Mouse (Mus musculus): ENCODE measurements around the gene Ythdc1. TPM values are rescaled to one million over a fixed set of nuclear protein-coding genes. Genes with fewer than 3 reads are reported as not detected.

The Ythdc1 gene
- polyA plus RNA-seq (2015; fragmentation: Nextera tagmentation; extraction: Ambion mirVana), result 12.4 and 13.0 TPM in 2 replicates

GRCm38 (mm10) chr5:86803962-86804940 is at the start of gene Ythdc1:
TSS of gene Ythdc1 (plus strand) at chr5:86804221.
- H3K4me2 ChIP-seq, result peak within 1 kb of the TSS; percentile 70
- peaks cover 22% of the 10 kb centered on the region for H3K4me1 ChIP-seq (replicated peaks)
- peak within 1 kb of the TSS; percentile 96 for H3K9ac ChIP-seq
- peaks cover 4% of the 10 kb centered on the region; the same call in 1 of the 2 replicates for H3K36me3 ChIP-seq (replicated peaks)
- H3K27ac ChIP-seq (replicated peaks), result peak within 1 kb of the TSS; percentile 100
- WGBS (ENCODE audit: insufficient replicate concordance), result under 1% methylated on average over 107 of the region's 111 CpGs
- no peaks in the 10 kb centered on the region for H3K9me3 ChIP-seq (replicated peaks)
- peak within 1 kb of the TSS; percentile 97 for H3K4me3 ChIP-seq (replicated peaks)
- peak; percentile 99 for ATAC-seq (ENCODE audit: insufficient read depth)
- no peaks in the 10 kb centered on the region for H3K27me3 ChIP-seq

GRCm38 (mm10) chr5:86769015-86769658 is 34.9 kb upstream of the Ythdc1 start:
- Histone ChIP-seq H3K36me3 (replicated peaks) (no peaks in the 10 kb centered on the region), H3K9me3 (replicated peaks) (no peaks in the 10 kb centered on the region), H3K27me3 (no peaks in the 10 kb centered on the region), H3K27ac (replicated peaks) (no peak overlapping the region), H3K9ac (no peak overlapping the region), H3K4me2 (no peak overlapping the region), H3K4me3 (replicated peaks) (no peak overlapping the region), H3K4me1 (replicated peaks) (no peaks in the 10 kb centered on the region)
- no peak for ATAC-seq (ENCODE audit: insufficient read depth)
- WGBS (ENCODE audit: insufficient replicate concordance), result 48% methylated on average over 3 of the region's 3 CpGs

GRCm38 (mm10) chr5:86771010-86771409 is 33.0 kb upstream of the Ythdc1 start:
- Histone ChIP-seq H3K4me1 (replicated peaks) (no peaks in the 10 kb centered on the region), H3K9me3 (replicated peaks) (no peaks in the 10 kb centered on the region), H3K36me3 (replicated peaks) (no peaks in the 10 kb centered on the region), H3K27ac (replicated peaks) (no peak overlapping the region), H3K4me2 (no peak overlapping the region), H3K27me3 (no peaks in the 10 kb centered on the region), H3K9ac (no peak overlapping the region), H3K4me3 (replicated peaks) (no peak overlapping the region)
- ATAC-seq (ENCODE audit: insufficient read depth), result no peak

GRCm38 (mm10) chr5:86776941-86777340 is 27.1 kb upstream of the Ythdc1 start:
- Histone ChIP-seq H3K27me3 (no peaks in the 10 kb centered on the region), H3K9ac (no peak overlapping the region), H3K27ac (replicated peaks) (no peak overlapping the region), H3K4me1 (replicated peaks) (no peaks in the 10 kb centered on the region), H3K4me2 (no peak overlapping the region), H3K36me3 (replicated peaks) (no peaks in the 10 kb centered on the region), H3K9me3 (replicated peaks) (no peaks in the 10 kb centered on the region), H3K4me3 (replicated peaks) (no peak overlapping the region)
- no peak for ATAC-seq (ENCODE audit: insufficient read depth)
- 70% methylated on average over 5 of the region's 5 CpGs for WGBS (ENCODE audit: insufficient replicate concordance)

- no peaks in the 10 kb centered on the region for H3K9me3 ChIP-seq (replicated peaks)
- no peaks in the 10 kb centered on the region for H3K36me3 ChIP-seq (replicated peaks)
- H3K9ac ChIP-seq, result no peak overlapping the region
- no peaks in the 10 kb centered on the region for H3K4me1 ChIP-seq (replicated peaks)
- H3K27me3 ChIP-seq, result no peaks in the 10 kb centered on the region
- 45% methylated on average over 1 of the region's 1 CpGs for WGBS (ENCODE audit: insufficient replicate concordance)
- no peak for ATAC-seq (ENCODE audit: insufficient read depth)
- H3K4me3 ChIP-seq (replicated peaks), result no peak overlapping the region
- H3K27ac ChIP-seq (replicated peaks), result no peak overlapping the region
- H3K4me2 ChIP-seq, result no peak overlapping the region
Measured at GRCm38 (mm10) chr5:86778471-86778870, 25.6 kb upstream of the Ythdc1 start.

GRCm38 (mm10) chr5:86783059-86783458 is 21.0 kb upstream of the Ythdc1 start:
- ATAC-seq (ENCODE audit: insufficient read depth), result no peak
- 55% methylated on average over 8 of the region's 8 CpGs for WGBS (ENCODE audit: insufficient replicate concordance)
- H3K9ac ChIP-seq, result no peak overlapping the region
- no peaks in the 10 kb centered on the region for H3K4me1 ChIP-seq (replicated peaks)
- no peaks in the 10 kb centered on the region for H3K27me3 ChIP-seq
- H3K9me3 ChIP-seq (replicated peaks), result no peaks in the 10 kb centered on the region
- no peak overlapping the region for H3K4me3 ChIP-seq (replicated peaks)
- H3K27ac ChIP-seq (replicated peaks), result no peak overlapping the region
- no peak overlapping the region for H3K4me2 ChIP-seq
- no peaks in the 10 kb centered on the region for H3K36me3 ChIP-seq (replicated peaks)

- H3K4me2 ChIP-seq, result no peak overlapping the region
- H3K4me3 ChIP-seq (replicated peaks), result no peak overlapping the region
- H3K36me3 ChIP-seq (replicated peaks), result no peaks in the 10 kb centered on the region
- 61% methylated on average over 1 of the region's 1 CpGs for WGBS (ENCODE audit: insufficient replicate concordance)
- H3K9me3 ChIP-seq (replicated peaks), result no peaks in the 10 kb centered on the region
- no peaks in the 10 kb centered on the region for H3K27me3 ChIP-seq
- no peaks in the 10 kb centered on the region for H3K4me1 ChIP-seq (replicated peaks)
- no peak for ATAC-seq (ENCODE audit: insufficient read depth)
- H3K9ac ChIP-seq, result no peak overlapping the region
- H3K27ac ChIP-seq (replicated peaks), result no peak overlapping the region
Measured at GRCm38 (mm10) chr5:86784205-86784604, 19.8 kb upstream of the Ythdc1 start.

- Histone ChIP-seq H3K36me3 (replicated peaks) (no peaks in the 10 kb centered on the region), H3K9ac (no peak overlapping the region), H3K9me3 (replicated peaks) (no peaks in the 10 kb centered on the region), H3K27ac (replicated peaks) (no peak overlapping the region), H3K4me3 (replicated peaks) (no peak overlapping the region), H3K4me1 (replicated peaks) (no peaks in the 10 kb centered on the region), H3K27me3 (no peaks in the 10 kb centered on the region), H3K4me2 (no peak overlapping the region)
- ATAC-seq (ENCODE audit: insufficient read depth), result no peak
- 48% methylated on average over 1 of the region's 1 CpGs for WGBS (ENCODE audit: insufficient replicate concordance)
Measured at GRCm38 (mm10) chr5:86786798-86787197, 17.2 kb upstream of the Ythdc1 start.

GRCm38 (mm10) chr5:86789954-86790353 is 14.1 kb upstream of the Ythdc1 start:
- H3K4me1 ChIP-seq (replicated peaks), result no peaks in the 10 kb centered on the region
- H3K4me2 ChIP-seq, result no peak overlapping the region
- no peaks in the 10 kb centered on the region for H3K36me3 ChIP-seq (replicated peaks)
- no peak overlapping the region for H3K4me3 ChIP-seq (replicated peaks)
- 58% methylated on average over 2 of the region's 2 CpGs for WGBS (ENCODE audit: insufficient replicate concordance)
- H3K27ac ChIP-seq (replicated peaks), result no peak overlapping the region
- H3K9ac ChIP-seq, result no peak overlapping the region
- H3K27me3 ChIP-seq, result no peaks in the 10 kb centered on the region
- H3K9me3 ChIP-seq (replicated peaks), result no peaks in the 10 kb centered on the region
- no peak for ATAC-seq (ENCODE audit: insufficient read depth)

GRCm38 (mm10) chr5:86792249-86792648 is 11.8 kb upstream of the Ythdc1 start:
- Histone ChIP-seq H3K4me3 (replicated peaks) (no peak overlapping the region), H3K4me2 (no peak overlapping the region), H3K27ac (replicated peaks) (no peak overlapping the region), H3K4me1 (replicated peaks) (no peaks in the 10 kb centered on the region), H3K27me3 (no peaks in the 10 kb centered on the region), H3K36me3 (replicated peaks) (no peaks in the 10 kb centered on the region), H3K9me3 (replicated peaks) (no peaks in the 10 kb centered on the region), H3K9ac (no peak overlapping the region)
- 45% methylated on average over 4 of the region's 4 CpGs for WGBS (ENCODE audit: insufficient replicate concordance)
- no peak for ATAC-seq (ENCODE audit: insufficient read depth)

- no peaks in the 10 kb centered on the region for H3K36me3 ChIP-seq (replicated peaks)
- 34% methylated on average over 8 of the region's 8 CpGs for WGBS (ENCODE audit: insufficient replicate concordance)
Measured at GRCm38 (mm10) chr5:86792807-86793206, 11.2 kb upstream of the Ythdc1 start.

More at GRCm38 (mm10) chr5:86792807-86793206, 11.2 kb upstream of the Ythdc1 start:
- Histone ChIP-seq H3K27me3 (no peaks in the 10 kb centered on the region), H3K9me3 (replicated peaks) (no peaks in the 10 kb centered on the region), H3K4me1 (replicated peaks) (no peaks in the 10 kb centered on the region), H3K27ac (replicated peaks) (no peak overlapping the region), H3K4me2 (no peak overlapping the region), H3K9ac (no peak overlapping the region), H3K4me3 (replicated peaks) (no peak overlapping the region)
- ATAC-seq (ENCODE audit: insufficient read depth), result no peak

Data from liver, embryonic 15.5 days (tissue).